Mouse (Mus musculus) midbrain, embryonic 16.5 days (tissue): ENCODE data around the gene Dtx3l. TPM values are rescaled to one million over a fixed set of nuclear protein-coding genes. Genes with fewer than 3 reads are reported as not detected.

ENCODE experiments used
- polyA plus RNA-seq: library from polyadenylated mRNA; unstranded; fragments of >200 nt; fragmentation: Nextera tagmentation; extraction: Ambion mirVana; gene quantifications from 2 replicates; pipeline ENCODE4 v1.2.1, GENCODE M21; 2015

The Dtx3l gene
- polyA plus RNA-seq, 1 experiment from 2014 or later, result 1.3 TPM

Other genes starting within 250 kb of the Dtx3l start
- gene Dirc2, start 169.8 kb downstream of the Dtx3l start, polyA plus RNA-seq, result 30.7 and 32.0 TPM in 2 replicates
- 16.1 TPM in 2 replicates for gene Hspbap1, start 168.8 kb downstream of the Dtx3l start, polyA plus RNA-seq
- gene Parp14, start 67.6 kb downstream of the Dtx3l start, polyA plus RNA-seq, result 0.15 and 0.27 TPM in 2 replicates
- 1.8 TPM in 2 replicates for gene Parp9, start 681 bp downstream of the Dtx3l start, polyA plus RNA-seq
- 85.1 and 91.0 TPM in 2 replicates for gene Kpna1, start 39.6 kb upstream of the Dtx3l start, polyA plus RNA-seq
- 13.0 and 14.7 TPM in 2 replicates for gene Wdr5b, start 102.0 kb upstream of the Dtx3l start, polyA plus RNA-seq
- 131 and 137 TPM in 2 replicates for gene Fam162a, start 132.4 kb upstream of the Dtx3l start, polyA plus RNA-seq
- gene Ccdc58, start 132.5 kb upstream of the Dtx3l start, polyA plus RNA-seq, result 24.7 and 27.7 TPM in 2 replicates
- gene Csta1, start 192.1 kb upstream of the Dtx3l start, polyA plus RNA-seq, result not detected in 2 replicates
- gene Stfa2l1, start 217.7 kb upstream of the Dtx3l start, polyA plus RNA-seq, result 0.51 TPM in 1 of 2 replicates, not detected in the other
- gene Gm5483, start 245.1 kb upstream of the Dtx3l start, polyA plus RNA-seq, result 0.67 TPM in 1 of 2 replicates, not detected in the other